Mouse (Mus musculus): Measurements from ENCODE around the gene Cryz. TPM values are rescaled to one million over a fixed set of nuclear protein-coding genes. Genes with fewer than 3 reads are reported as not detected.

Gene Cryz
- 14.3 and 15.0 TPM in 2 replicates for polyA plus RNA-seq (2015; fragmentation: Nextera tagmentation; extraction: Ambion mirVana)

DNA sequence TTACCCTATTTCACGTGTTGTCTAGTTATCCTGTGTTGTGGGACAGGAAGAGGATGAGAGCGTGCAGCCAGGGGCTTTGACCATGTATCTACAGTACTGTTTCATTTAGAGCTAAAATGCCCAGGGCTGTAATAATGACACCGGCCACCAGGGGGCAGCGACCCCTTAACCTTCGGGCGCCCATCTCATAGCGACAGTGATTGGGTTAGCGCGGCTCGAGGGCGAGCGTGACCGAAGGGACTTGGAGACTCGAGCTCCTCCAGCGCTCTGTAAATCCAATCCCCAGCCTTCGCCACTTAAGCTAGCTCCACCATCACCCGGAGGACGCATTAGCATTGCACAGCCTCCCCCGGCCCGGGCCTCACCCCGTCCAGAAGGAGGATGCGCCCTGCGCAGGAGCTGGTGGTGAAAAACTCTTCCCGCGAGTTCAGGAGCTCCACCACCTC is at the start of gene Cryz:
Cryz (plus strand) TSS at position 224 of the 446 bp plus-strand sequence.
- H3K9me3 ChIP-seq (replicated peaks), result no peaks in the 10 kb centered on the region
- peak; percentile 86 for ATAC-seq (ENCODE audit: insufficient number of reproducible peaks, low FRiP score, low TSS enrichment, low read depth)
- no peaks in the 10 kb centered on the region for H3K27me3 ChIP-seq
- peak within 1 kb of the TSS; percentile 91 for H3K4me3 ChIP-seq (replicated peaks)
- peak within 1 kb of the TSS; percentile 98 for H3K27ac ChIP-seq (replicated peaks)
- under 1% methylated on average over 25 of the region's 25 CpGs for WGBS
- peaks cover 26% of the 10 kb centered on the region for H3K36me3 ChIP-seq
- H3K4me2 ChIP-seq (replicated peaks), result peak within 1 kb of the TSS; percentile 73
- H3K9ac ChIP-seq, result peak within 1 kb of the TSS; percentile 84
- peaks cover 4% of the 10 kb centered on the region; the same call in 1 of the 2 replicates for H3K4me1 ChIP-seq

DNA sequence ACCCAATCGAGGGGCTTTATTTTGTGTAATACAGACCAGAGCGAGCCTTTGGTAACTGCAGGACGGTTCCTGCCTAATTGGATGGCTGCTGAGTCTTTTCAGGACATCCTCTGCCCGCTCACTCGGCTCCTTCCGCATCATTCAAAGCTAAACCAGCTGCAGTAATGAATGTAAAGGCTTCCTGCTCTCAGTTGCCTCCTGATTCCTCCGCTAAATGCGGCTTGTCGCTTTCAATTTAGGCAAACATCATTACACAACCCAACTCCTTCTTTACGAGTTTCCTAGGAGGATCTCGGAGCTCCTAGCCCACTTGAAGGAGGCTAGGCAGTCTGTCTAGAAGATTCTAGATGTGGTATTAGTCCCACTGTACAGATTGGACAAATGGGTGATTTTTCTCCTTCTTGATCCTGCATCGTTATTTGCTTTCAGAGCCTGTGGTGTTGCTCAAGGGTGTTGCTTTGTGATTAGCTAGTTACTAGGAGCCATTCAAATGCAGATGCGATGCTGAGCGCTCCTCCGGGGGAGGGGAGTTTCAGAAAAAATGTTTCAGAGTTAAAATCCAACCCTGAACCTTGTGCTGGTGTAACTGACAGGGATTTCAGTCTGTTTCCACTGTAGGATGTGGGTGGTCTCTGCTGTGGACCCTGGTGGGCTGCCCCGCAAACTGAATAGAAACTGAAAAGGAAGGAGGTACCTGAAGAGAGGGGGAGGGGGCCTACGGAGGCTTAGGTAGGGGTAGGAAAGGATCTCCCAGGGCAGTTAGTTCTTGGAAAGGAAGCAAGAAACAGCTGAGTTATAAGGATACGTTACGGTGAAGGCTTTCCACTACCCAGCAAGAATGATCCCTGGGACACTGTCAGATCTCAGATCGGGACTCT is 48.7 kb upstream of the Cryz start:
- ATAC-seq (ENCODE audit: insufficient number of reproducible peaks, low FRiP score, low TSS enrichment, low read depth), result no peak
- no peak overlapping the region for H3K27ac ChIP-seq (replicated peaks)

DNA sequence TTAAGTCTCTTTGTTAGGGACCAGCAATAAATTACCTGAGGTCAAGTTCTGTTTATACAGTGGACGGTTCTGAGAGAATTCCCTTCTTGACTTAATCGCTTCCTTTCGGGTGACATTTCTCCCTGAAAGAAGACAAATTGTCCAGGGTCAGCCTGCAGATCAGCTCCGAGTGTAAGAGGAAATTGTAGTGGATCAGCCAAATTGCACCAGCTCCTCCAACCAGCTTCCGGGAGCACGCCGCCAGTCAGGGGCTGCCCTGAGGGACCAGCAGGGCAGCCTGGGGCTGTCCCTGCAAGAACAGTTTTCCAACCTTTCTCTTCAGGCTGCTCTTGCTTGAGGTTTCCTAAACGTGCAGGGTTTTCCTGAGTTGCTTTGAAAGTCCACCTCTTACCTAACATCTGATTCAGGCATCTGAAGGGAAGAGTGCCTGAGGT is 47.6 kb upstream of the Cryz start:
- H3K4me3 ChIP-seq (replicated peaks), result no peak overlapping the region
- no peaks in the 10 kb centered on the region for H3K36me3 ChIP-seq
- H3K9me3 ChIP-seq (replicated peaks), result no peaks in the 10 kb centered on the region
- H3K4me2 ChIP-seq (replicated peaks), result no peak overlapping the region
- no peak for ATAC-seq (ENCODE audit: insufficient number of reproducible peaks, low FRiP score, low TSS enrichment, low read depth)
- H3K27ac ChIP-seq (replicated peaks), result no peak overlapping the region
- 30% methylated on average over 8 of the region's 8 CpGs for WGBS
- peaks cover 19% of the 10 kb centered on the region for H3K4me1 ChIP-seq
- peaks cover 22% of the 10 kb centered on the region for H3K27me3 ChIP-seq
- H3K9ac ChIP-seq, result no peak overlapping the region

More for the DNA sequence above, 48.7 kb upstream of the Cryz start:
- H3K36me3 ChIP-seq, result no peaks in the 10 kb centered on the region
- H3K4me2 ChIP-seq (replicated peaks), result peak overlapping the region; percentile 34
- H3K27me3 ChIP-seq, result peaks cover 22% of the 10 kb centered on the region
- 7% methylated on average over 20 of the region's 20 CpGs for WGBS
- H3K9me3 ChIP-seq (replicated peaks), result no peaks in the 10 kb centered on the region
- no peak overlapping the region for H3K9ac ChIP-seq
- peak overlapping the region; percentile 13; the same call in 1 of the 2 replicates for H3K4me3 ChIP-seq (replicated peaks)
- peaks cover 19% of the 10 kb centered on the region for H3K4me1 ChIP-seq

DNA sequence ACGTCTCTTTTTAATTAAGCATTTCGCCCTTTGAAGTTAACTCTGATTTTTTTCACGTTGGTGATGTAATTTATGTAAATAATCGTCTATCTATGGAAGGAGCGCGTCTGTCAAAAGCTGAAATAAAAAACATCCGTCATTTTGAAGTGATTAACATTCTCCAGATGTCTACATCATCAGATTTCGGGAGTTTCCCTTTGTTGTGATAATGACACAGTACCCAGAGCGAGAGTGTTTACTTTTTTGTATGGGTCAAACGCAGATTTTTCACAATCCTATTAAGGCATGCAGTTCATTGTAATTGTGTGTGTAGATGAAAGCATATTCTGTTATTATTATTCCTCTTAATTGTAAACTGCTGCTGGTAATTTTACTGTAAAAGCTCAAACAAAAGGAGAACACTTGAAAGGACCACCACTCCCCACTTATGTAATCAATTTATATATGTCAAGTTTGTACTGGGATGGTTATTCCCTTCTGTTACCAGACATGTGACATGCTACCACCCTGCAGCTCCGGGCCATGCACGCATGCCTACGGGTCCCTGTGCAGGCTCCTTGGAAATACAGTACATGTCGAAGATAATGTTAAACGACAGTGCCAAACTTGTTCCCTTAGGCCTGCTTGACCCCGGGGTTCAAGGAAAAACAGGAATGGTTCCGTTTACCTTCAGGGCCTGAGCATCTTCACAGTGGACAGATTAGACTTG is 46.0 kb upstream of the Cryz start:
- Histone ChIP-seq H3K4me2 (replicated peaks) (no peak overlapping the region), H3K9me3 (replicated peaks) (no peaks in the 10 kb centered on the region), H3K27ac (replicated peaks) (no peak overlapping the region), H3K4me1 (peaks cover 19% of the 10 kb centered on the region), H3K9ac (no peak overlapping the region), H3K4me3 (replicated peaks) (no peak overlapping the region), H3K36me3 (no peaks in the 10 kb centered on the region), H3K27me3 (peaks cover 22% of the 10 kb centered on the region)
- 15% methylated on average over 17 of the region's 17 CpGs for WGBS
- peak; percentile 34; the same call in 1 of the 2 replicates for ATAC-seq (ENCODE audit: insufficient number of reproducible peaks, low FRiP score, low TSS enrichment, low read depth)

DNA sequence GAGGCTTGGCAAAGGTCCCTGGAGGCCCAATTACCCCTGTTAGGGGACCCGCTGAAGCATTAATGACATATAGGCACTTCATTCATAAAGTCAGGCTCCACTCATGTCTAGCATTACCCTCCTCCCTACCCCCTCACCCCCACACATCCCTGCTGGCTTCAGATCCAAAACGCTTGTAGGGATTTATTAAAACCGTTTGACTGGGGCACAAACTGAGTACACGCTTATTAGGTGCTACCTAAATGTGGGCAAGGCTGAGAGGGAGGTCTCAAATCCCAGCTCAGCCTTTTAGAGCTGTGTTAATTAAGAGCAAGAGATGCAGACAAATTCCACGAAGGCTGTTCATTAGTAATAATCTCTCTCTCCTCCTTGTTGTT is 45.5 kb upstream of the Cryz start:
- H3K4me2 ChIP-seq (replicated peaks), result no peak overlapping the region
- H3K9me3 ChIP-seq (replicated peaks), result no peaks in the 10 kb centered on the region
- no peaks in the 10 kb centered on the region for H3K36me3 ChIP-seq
- peak; percentile 43; the same call in 1 of the 2 replicates for ATAC-seq (ENCODE audit: insufficient number of reproducible peaks, low FRiP score, low TSS enrichment, low read depth)
- no peak overlapping the region for H3K9ac ChIP-seq
- H3K4me1 ChIP-seq, result peaks cover 19% of the 10 kb centered on the region
- no peak overlapping the region for H3K4me3 ChIP-seq (replicated peaks)
- peaks cover 22% of the 10 kb centered on the region for H3K27me3 ChIP-seq
- H3K27ac ChIP-seq (replicated peaks), result no peak overlapping the region
- 13% methylated on average over 5 of the region's 5 CpGs for WGBS

DNA sequence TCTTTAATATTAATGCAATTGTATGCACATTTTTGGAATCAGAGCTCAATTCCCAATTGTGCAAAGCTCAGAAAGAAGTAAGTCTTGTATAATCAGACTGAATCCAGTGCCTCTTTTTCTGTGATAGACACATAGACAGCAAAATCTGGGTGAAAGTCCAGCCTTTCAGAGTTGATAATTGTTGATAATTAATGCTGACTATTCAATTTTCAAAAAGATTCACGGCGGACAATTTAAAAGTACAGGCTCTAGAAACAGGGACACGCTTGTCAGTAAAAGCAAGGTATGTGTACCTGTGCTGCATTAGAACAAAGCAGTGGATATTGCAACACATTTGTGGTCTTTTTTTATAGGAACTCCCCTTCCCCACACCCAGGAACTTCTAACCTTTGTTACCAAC is 34.3 kb upstream of the Cryz start:
- 95% methylated on average over 3 of the region's 3 CpGs for WGBS
- Histone ChIP-seq H3K9me3 (replicated peaks) (no peaks in the 10 kb centered on the region), H3K4me2 (replicated peaks) (no peak overlapping the region), H3K9ac (no peak overlapping the region), H3K36me3 (no peaks in the 10 kb centered on the region), H3K4me3 (replicated peaks) (no peak overlapping the region), H3K4me1 (peaks cover 5% of the 10 kb centered on the region; the same call in 1 of the 2 replicates), H3K27me3 (no peaks in the 10 kb centered on the region), H3K27ac (replicated peaks) (no peak overlapping the region)
- no peak for ATAC-seq (ENCODE audit: insufficient number of reproducible peaks, low FRiP score, low TSS enrichment, low read depth)

DNA sequence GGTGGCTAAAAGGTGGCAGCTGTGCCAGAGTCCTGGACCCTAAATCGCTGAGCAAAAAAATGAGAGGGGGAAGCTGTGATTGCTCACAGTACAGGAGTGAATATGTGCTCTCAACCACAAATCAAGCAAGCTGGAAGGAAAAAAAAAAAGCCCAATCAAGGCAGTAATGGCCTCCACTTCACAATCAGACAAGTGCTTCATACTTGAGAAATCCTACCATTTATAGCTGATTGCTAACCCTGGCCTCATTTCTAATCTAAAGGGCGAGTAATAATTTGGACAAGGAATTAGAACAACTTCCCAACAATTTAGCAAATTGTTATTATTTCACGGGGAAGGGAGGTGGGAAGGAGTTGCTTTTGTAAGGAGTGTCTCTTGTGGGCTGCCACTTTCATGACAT is 31.1 kb upstream of the Cryz start:
- H3K27ac ChIP-seq (replicated peaks), result no peak overlapping the region
- ATAC-seq (ENCODE audit: insufficient number of reproducible peaks, low FRiP score, low TSS enrichment, low read depth), result no peak
- H3K4me2 ChIP-seq (replicated peaks), result no peak overlapping the region
- H3K9ac ChIP-seq, result no peak overlapping the region
- no peak overlapping the region for H3K4me3 ChIP-seq (replicated peaks)
- H3K4me1 ChIP-seq, result peaks cover 5% of the 10 kb centered on the region; the same call in 1 of the 2 replicates
- no peaks in the 10 kb centered on the region for H3K36me3 ChIP-seq
- peaks cover 12% of the 10 kb centered on the region for H3K27me3 ChIP-seq
- H3K9me3 ChIP-seq (replicated peaks), result no peaks in the 10 kb centered on the region
- 66% methylated on average over 3 of the region's 3 CpGs for WGBS

DNA sequence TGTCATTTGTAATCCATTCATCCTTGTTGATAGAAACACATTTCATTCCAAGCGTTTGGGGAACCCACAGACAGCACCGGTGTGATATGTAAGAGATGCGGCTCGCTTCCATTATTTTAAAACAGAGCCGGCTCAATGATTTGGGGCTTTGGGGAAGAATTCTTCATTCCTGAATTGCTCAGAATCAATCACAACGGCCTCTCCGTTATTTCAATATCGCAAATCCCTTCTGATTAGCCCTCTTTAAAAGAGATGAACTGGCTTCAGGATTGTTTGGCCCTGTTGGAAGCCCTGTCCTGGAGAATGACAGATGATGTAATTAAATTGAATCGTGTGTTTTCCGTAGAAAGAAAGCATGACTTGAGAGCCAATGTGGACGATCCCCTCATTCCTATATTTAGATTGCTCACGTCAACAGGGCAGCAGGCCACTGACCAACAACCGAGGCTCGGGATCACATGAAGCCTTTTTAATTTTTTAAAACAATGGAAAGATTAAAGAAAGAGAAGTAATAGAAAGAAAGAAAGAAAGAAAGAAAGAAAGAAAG is 26.4 kb upstream of the Cryz start:
- no peaks in the 10 kb centered on the region for H3K9me3 ChIP-seq (replicated peaks)
- ATAC-seq (ENCODE audit: insufficient number of reproducible peaks, low FRiP score, low TSS enrichment, low read depth), result no peak
- no peak overlapping the region for H3K4me3 ChIP-seq (replicated peaks)
- H3K27ac ChIP-seq (replicated peaks), result no peak overlapping the region; the same call in 1 of the 2 replicates
- peaks cover 9% of the 10 kb centered on the region for H3K4me1 ChIP-seq
- H3K9ac ChIP-seq, result no peak overlapping the region
- WGBS, result 41% methylated on average over 14 of the region's 14 CpGs
- H3K27me3 ChIP-seq, result peaks cover 17% of the 10 kb centered on the region
- H3K4me2 ChIP-seq (replicated peaks), result 0 out of 2 replicates have a peak overlapping the region, but pooled peaks have one; percentile 12
- H3K36me3 ChIP-seq, result no peaks in the 10 kb centered on the region

DNA sequence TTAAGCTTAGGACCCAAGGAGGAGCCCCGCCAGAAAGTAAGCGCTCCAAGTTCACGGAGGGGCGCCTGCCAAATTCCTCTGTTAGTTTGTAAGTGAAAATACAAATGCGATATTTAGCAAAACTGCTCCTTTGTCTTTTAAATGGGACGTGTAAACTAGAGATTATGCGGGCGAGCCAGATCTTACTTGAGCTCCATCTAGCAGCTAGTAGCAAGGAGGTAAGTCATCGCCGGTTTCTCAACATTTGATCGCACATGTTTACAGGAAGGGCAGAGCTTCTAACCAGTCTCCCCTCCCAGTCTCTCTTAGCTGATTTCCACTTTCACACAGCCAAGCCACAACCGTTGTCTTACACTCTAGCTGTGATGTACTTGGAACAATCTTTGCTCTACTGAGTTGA is 25.7 kb upstream of the Cryz start:
- H3K4me2 ChIP-seq (replicated peaks), result peak overlapping the region; percentile 30
- no peak overlapping the region for H3K9ac ChIP-seq
- no peaks in the 10 kb centered on the region for H3K36me3 ChIP-seq
- H3K4me1 ChIP-seq, result peaks cover 9% of the 10 kb centered on the region
- peak overlapping the region; percentile 18; the same call in 1 of the 2 replicates for H3K4me3 ChIP-seq (replicated peaks)
- no peak; the same call in 1 of the 2 replicates for ATAC-seq (ENCODE audit: insufficient number of reproducible peaks, low FRiP score, low TSS enrichment, low read depth)
- H3K27ac ChIP-seq (replicated peaks), result peak overlapping the region; percentile 71
- H3K27me3 ChIP-seq, result peaks cover 17% of the 10 kb centered on the region
- 4% methylated on average over 12 of the region's 12 CpGs for WGBS
- H3K9me3 ChIP-seq (replicated peaks), result no peaks in the 10 kb centered on the region

DNA sequence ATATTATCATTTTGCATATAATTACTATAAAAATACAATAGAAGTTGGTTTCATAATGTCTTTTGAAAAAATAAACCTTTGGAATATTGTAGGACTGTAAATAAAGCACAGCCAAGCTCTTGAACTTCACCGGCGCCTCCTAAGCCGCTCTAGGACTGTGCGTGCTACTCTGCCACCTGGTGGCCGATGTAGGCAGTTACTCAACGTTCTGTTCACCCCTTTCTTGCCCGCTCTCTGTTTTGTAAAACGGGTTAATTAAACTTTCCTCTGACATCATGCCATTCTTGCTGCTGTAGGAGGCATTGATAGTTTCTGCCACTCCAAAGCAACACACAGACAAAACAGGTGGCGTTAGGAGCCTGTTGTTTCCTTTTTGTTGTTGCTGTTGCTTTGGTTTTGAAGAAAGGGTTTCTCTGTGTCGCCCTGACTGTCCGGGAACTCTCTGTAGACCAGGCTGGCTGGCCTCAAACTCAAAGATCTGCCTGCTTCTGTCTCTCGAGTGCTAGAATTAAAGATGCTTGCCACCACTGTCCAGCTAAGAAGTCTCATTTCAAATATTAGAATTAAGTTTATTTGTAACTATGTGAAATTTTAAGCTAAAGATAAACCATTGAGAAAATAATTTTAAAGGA is 24.1 kb upstream of the Cryz start:
- no peak overlapping the region for H3K27ac ChIP-seq (replicated peaks)
- 0 out of 2 replicates have a peak, but pooled peaks cover under 1% of the 10 kb centered on the region for H3K36me3 ChIP-seq
- ATAC-seq (ENCODE audit: insufficient number of reproducible peaks, low FRiP score, low TSS enrichment, low read depth), result peak; percentile 76; the same call in 1 of the 2 replicates
- H3K4me2 ChIP-seq (replicated peaks), result no peak overlapping the region; the same call in 1 of the 2 replicates
- H3K27me3 ChIP-seq, result peaks cover 17% of the 10 kb centered on the region
- H3K9me3 ChIP-seq (replicated peaks), result no peaks in the 10 kb centered on the region
- 10% methylated on average over 12 of the region's 12 CpGs for WGBS
- peaks cover 5% of the 10 kb centered on the region for H3K4me1 ChIP-seq
- no peak overlapping the region for H3K9ac ChIP-seq
- no peak overlapping the region for H3K4me3 ChIP-seq (replicated peaks)
